Mouse (Mus musculus) olfactory bulb, adult 2 months (tissue): Measurements from ENCODE around the gene Arhgap6. TPM values are rescaled to one million over a fixed set of nuclear protein-coding genes. Genes with fewer than 3 reads are reported as not detected.

Experiments
- H3K27ac ChIP-seq: fragments of 200-500 bp; 2 replicates; pipeline ENCODE4 v1.5.1; 2012; ENCODE audit warnings: low read depth, low read length; ENCODE audit not compliant: insufficient read depth
- H3K4me1 ChIP-seq: fragments of 200-500 bp; 2 replicates; pipeline ENCODE4 v1.6.1; 2012; ENCODE audit warnings: low read length; ENCODE audit not compliant: control insufficient read depth, insufficient read depth
- H3K4me3 ChIP-seq: fragments of 200-500 bp; 2 replicates; pipeline ENCODE4 v1.5.1; 2012; ENCODE audit warnings: mild to moderate bottlenecking, low read depth, low read length, moderate library complexity; ENCODE audit not compliant: insufficient read depth
- CTCF ChIP-seq: fragments of 200-500 bp; IDR thresholded peaks from 2 replicates; pipeline ENCODE4 v1.5.1; 2012; ENCODE audit warnings: low read depth, mild to moderate bottlenecking, low read length, moderate library complexity; ENCODE audit not compliant: insufficient read depth
- POLR2A ChIP-seq: fragments of 200-500 bp; IDR thresholded peaks from 2 replicates; pipeline ENCODE4 v1.6.1; 2012; ENCODE audit warnings: mild to moderate bottlenecking, low read depth, low read length, moderate library complexity; ENCODE audit not compliant: insufficient read depth
- WGBS: fragments of 180-500 bp; shearing (Covaris S2); methylation state at CpG from one replicate; pipeline ENCODE4 v1.1.7; 2018; 5-methylcytosine and 5-hydroxymethylcytosine counted together
- polyA plus RNA-seq: library from polyadenylated mRNA; stranded (reverse); fragments of >200 nt; gene quantifications from 2 replicates; pipeline ENCODE4 v1.2.4, GENCODE M21; 2012; ENCODE audit warnings: low replicate concordance; ENCODE audit not compliant: missing spikeins, insufficient read depth, insufficient read length

Arhgap6 gene
- polyA plus RNA-seq, 1 experiment, result not detected

DNA sequence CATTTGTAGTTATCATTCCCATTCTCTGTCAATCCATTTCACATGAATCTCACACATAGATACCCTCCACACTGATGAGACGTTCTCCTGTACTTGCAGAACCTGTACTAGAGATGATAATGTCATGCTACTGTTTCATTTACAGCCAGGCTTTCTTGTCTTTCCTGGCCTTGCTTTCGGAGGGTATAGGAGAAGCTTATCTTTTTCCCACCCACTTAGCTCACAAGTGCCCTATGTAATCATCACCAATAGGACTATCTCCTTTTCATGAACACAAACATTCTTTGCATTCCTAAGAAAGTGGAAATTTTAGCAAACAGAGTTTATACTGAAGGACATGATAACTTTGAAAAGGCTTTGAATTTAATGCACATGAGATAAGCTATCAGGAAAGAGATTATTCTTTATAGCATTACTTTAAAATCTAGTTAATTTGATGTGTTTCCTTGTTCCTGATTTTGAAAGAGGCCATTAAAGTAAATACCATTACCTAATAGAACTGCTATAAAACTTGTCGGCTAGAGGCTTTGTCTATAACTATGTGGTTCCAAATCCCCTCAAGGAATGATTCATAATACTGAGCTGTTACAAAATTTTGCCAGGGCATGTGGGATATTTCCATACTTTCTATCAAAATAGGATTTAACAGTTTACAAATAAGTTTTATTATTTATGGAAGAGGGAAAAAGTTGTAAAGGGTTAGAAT, 427.6 kb downstream of the Arhgap6 start:
- TF ChIP-seq POLR2A (no peak), CTCF (no peak)
- WGBS, result 77% methylated on average over 3 of the region's 3 CpGs
- no peak overlapping the region for H3K27ac ChIP-seq
- H3K4me1 ChIP-seq, result no peaks in the 10 kb centered on the region
- H3K4me3 ChIP-seq, result no peak overlapping the region

- 74% methylated on average over 1 of the region's 1 CpGs for WGBS
- Histone ChIP-seq H3K4me3 (no peak overlapping the region), H3K4me1 (no peaks in the 10 kb centered on the region), H3K27ac (no peak overlapping the region)
- no peak for TF ChIP-seq POLR2A
- TF ChIP-seq CTCF, result no peak
Observed at GRCm38 (mm10) chrX:169255915-169256314, 461.0 kb downstream of the Arhgap6 start.

GRCm38 (mm10) chrX:169256741-169257140, 461.8 kb downstream of the Arhgap6 start:
- H3K27ac ChIP-seq, result no peak overlapping the region
- TF ChIP-seq POLR2A (no peak), CTCF (no peak)
- no peaks in the 10 kb centered on the region for H3K4me1 ChIP-seq
- no peak overlapping the region for H3K4me3 ChIP-seq

- TF ChIP-seq POLR2A, result no peak
- TF ChIP-seq CTCF, result no peak
- H3K4me3 ChIP-seq, result no peak overlapping the region
- no peak overlapping the region for H3K27ac ChIP-seq
- 84% methylated on average over 3 of the region's 3 CpGs for WGBS
- H3K4me1 ChIP-seq, result no peaks in the 10 kb centered on the region
Observed at GRCm38 (mm10) chrX:169261034-169261433, 466.1 kb downstream of the Arhgap6 start.

- H3K4me1 ChIP-seq, result no peaks in the 10 kb centered on the region
- no peak overlapping the region for H3K4me3 ChIP-seq
- 59% methylated on average over 2 of the region's 2 CpGs for WGBS
- no peak for TF ChIP-seq CTCF
- no peak for TF ChIP-seq POLR2A
- no peak overlapping the region for H3K27ac ChIP-seq
Observed at GRCm38 (mm10) chrX:169262212-169262611, 467.3 kb downstream of the Arhgap6 start.

- Histone ChIP-seq H3K4me3 (no peak overlapping the region), H3K27ac (no peak overlapping the region), H3K4me1 (no peaks in the 10 kb centered on the region)
- WGBS, result 71% methylated on average over 8 of the region's 8 CpGs
- no peak for TF ChIP-seq POLR2A
- no peak for TF ChIP-seq CTCF
Observed at GRCm38 (mm10) chrX:169263433-169264172, 468.7 kb downstream of the Arhgap6 start.

DNA sequence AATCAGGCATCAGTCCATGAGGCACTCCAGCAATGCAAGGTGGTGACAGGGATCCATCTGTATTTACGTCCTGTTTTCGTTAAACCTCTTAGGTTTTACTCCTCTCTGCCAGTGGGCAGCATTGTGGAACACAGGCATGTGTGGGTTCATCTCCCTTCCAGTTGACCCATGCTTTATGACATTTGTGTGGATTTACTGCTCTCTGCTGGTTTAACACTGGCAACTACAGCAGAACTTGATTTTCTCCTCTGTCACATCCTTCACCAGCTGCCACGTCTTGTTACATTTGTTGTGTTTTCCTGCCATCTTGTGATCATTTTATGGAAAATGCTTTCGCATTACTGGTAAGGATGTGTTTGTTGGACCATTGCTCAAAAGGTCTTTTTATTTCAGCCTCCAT, 504.7 kb downstream of the Arhgap6 start:
- H3K27ac ChIP-seq, result no peak overlapping the region
- TF ChIP-seq POLR2A (no peak), CTCF (no peak)
- H3K4me3 ChIP-seq, result no peak overlapping the region
- WGBS, result 65% methylated on average over 4 of the region's 4 CpGs
- no peaks in the 10 kb centered on the region for H3K4me1 ChIP-seq

DNA sequence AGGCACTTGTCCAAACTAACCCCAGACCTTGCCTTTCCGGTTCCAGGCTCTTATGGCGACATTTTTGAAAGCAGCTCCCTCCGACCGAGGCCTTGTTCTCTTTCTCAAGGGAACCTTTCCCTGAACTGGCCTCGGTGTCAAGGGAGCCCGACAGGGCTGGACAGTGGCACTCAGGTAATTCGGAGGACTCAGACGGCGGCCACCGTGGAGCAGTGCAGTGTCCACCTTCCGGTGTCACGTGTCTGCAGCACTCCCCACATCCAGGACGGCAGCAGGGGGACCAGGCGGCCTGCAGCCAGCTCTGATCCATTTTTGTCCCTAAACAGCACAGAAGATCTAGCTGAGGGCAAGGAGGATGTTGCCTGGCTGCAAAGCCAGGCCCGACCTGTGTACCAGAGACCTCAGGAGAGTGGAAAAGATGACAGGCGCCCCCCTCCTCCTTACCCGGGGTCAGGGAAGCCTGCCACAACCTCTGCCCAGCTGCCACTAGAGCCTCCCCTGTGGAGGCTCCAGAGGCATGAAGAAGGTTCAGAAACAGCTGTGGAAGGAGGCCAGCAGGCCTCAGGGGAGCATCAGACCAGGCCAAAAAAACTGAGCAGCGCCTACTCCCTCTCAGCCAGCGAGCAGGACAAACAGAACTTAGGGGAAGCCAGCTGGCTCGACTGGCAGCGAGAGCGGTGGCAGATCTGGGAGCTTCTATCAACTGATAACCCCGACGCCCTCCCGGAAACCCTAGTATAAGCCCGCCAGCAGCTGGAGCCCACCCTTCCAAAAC, 507.6 kb downstream of the Arhgap6 start:
- Histone ChIP-seq H3K27ac (no peak overlapping the region), H3K4me1 (no peaks in the 10 kb centered on the region), H3K4me3 (no peak overlapping the region)
- 69% methylated on average over 26 of the region's 26 CpGs for WGBS
- TF ChIP-seq POLR2A (no peak), CTCF (no peak)

DNA sequence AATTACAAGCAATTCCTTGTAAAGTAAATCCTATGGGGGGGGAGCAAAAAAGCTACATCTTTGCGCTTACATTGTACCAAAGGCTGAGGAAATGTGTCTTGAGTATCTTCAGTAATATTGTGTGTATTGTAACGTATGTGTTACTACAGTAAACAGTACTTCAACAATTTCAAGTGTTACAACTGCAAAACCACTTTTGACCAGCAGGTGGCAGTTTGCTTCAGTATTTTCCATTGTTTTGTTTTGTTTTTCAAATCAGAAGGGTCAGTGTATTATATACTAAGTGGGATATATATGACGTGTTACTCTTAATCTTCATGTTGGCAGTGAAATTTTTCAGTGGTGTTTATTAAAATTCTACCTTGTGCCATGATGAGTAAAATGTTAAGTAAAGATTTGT, 509.0 kb downstream of the Arhgap6 start:
- Histone ChIP-seq H3K4me3 (no peak overlapping the region), H3K27ac (no peak overlapping the region), H3K4me1 (no peaks in the 10 kb centered on the region)
- 43% methylated on average over 3 of the region's 3 CpGs for WGBS
- TF ChIP-seq POLR2A, result no peak
- no peak for TF ChIP-seq CTCF
